Comparison of ENCODE assay signal across 8 mouse cellular contexts in genomic region chr6:84010303-84011225, GRCm38 (mm10). TPM values are rescaled to one million over a fixed set of nuclear protein-coding genes. Genes with fewer than 3 reads are reported as not detected.
DNase-seq lines count a peak whose midpoint lies in the region; ATAC-seq and TF ChIP-seq lines count a peak whose summit lies in the region.

No protein-coding gene starts in this region.

- no peak overlapping the region for H3K27ac ChIP-seq in forebrain, embryonic 16.5 days (ENCODE audit: low read length)
- H3K27ac ChIP-seq in hindbrain, embryonic 12.5 days = peak overlapping the region; percentile 66
- H3K27ac ChIP-seq in limb, embryonic 14.5 days (replicated peaks; ENCODE audit: low read depth, low read length) = no peak overlapping the region

- H3K9ac ChIP-seq in forebrain, embryonic 16.5 days (replicated peaks; ENCODE audit: low read depth, low read length) = no peak overlapping the region
- no peak overlapping the region for H3K9ac ChIP-seq in hindbrain, embryonic 12.5 days
- no peak overlapping the region for H3K9ac ChIP-seq in limb, embryonic 14.5 days (ENCODE audit: low read depth, low read length, severe bottlenecking)

- peak; percentile 20; the same call in 1 of the 2 replicates for ATAC-seq in forebrain, embryonic 16.5 days
- peak; percentile 80 for ATAC-seq in hindbrain, embryonic 12.5 days (ENCODE audit: low FRiP score)
- peak; percentile 42; the same call in 1 of the 2 replicates for ATAC-seq in limb, embryonic 14.5 days (ENCODE audit: low FRiP score, low read depth)

- peaks cover 6% of the 10 kb centered on the region; the same call in 1 of the 2 replicates for H3K27me3 ChIP-seq in forebrain, embryonic 16.5 days (replicated peaks; ENCODE audit: control insufficient read depth, insufficient read depth, low read length)
- H3K27me3 ChIP-seq in hindbrain, embryonic 12.5 days = peaks cover 12% of the 10 kb centered on the region
- peaks cover 7% of the 10 kb centered on the region for H3K27me3 ChIP-seq in limb, embryonic 14.5 days (ENCODE audit: control insufficient read depth, insufficient read depth, low read length)

- H3K9me3 ChIP-seq in forebrain, embryonic 16.5 days (ENCODE audit: control insufficient read depth, low read length) = no peaks in the 10 kb centered on the region
- H3K9me3 ChIP-seq in hindbrain, embryonic 12.5 days (replicated peaks) = no peaks in the 10 kb centered on the region
- H3K9me3 ChIP-seq in limb, embryonic 14.5 days (ENCODE audit: control insufficient read depth, low read length) = no peaks in the 10 kb centered on the region

- H3K36me3 ChIP-seq in forebrain, embryonic 16.5 days (ENCODE audit: control insufficient read depth, insufficient read depth) = no peaks in the 10 kb centered on the region
- no peaks in the 10 kb centered on the region for H3K36me3 ChIP-seq in hindbrain, embryonic 12.5 days
- H3K36me3 ChIP-seq in limb, embryonic 14.5 days (ENCODE audit: control insufficient read depth, insufficient read depth, low read length) = no peaks in the 10 kb centered on the region

- no peak overlapping the region for H3K4me2 ChIP-seq in forebrain, embryonic 16.5 days (ENCODE audit: low read length)
- H3K4me2 ChIP-seq in hindbrain, embryonic 12.5 days (replicated peaks) = peak overlapping the region; percentile 17; the same call in 1 of the 2 replicates
- no peak overlapping the region for H3K4me2 ChIP-seq in limb, embryonic 14.5 days (replicated peaks; ENCODE audit: low read depth, low read length, severe bottlenecking)

- H3K4me3 ChIP-seq in forebrain, embryonic 16.5 days (replicated peaks; ENCODE audit: low read length) = no peak overlapping the region
- no peak overlapping the region for H3K4me3 ChIP-seq in hindbrain, embryonic 12.5 days
- no peak overlapping the region for H3K4me3 ChIP-seq in limb, embryonic 14.5 days (replicated peaks; ENCODE audit: low read length)
- H3K4me3 ChIP-seq in lung, adult 2 months (replicated peaks; ENCODE audit: extremely low read depth, low read depth, low read length) = no peak overlapping the region

- no peak for TF ChIP-seq CTCF in lung, adult 2 months (IDR thresholded peaks at IDR 0.05; ENCODE audit: insufficient read depth, low read length)

- WGBS in forebrain, embryonic 16.5 days = 31% methylated on average over 8 of the region's 8 CpGs
- WGBS in hindbrain, embryonic 12.5 days = 30% methylated on average over 8 of the region's 8 CpGs
- 38% methylated on average over 8 of the region's 8 CpGs for WGBS in limb, embryonic 14.5 days
- 63% methylated on average over 8 of the region's 8 CpGs for WGBS in lung, adult 2 months

- H3K4me1 ChIP-seq in forebrain, embryonic 16.5 days (replicated peaks; ENCODE audit: control insufficient read depth, insufficient read depth, low read length) = peaks cover 20% of the 10 kb centered on the region
- peaks cover 32% of the 10 kb centered on the region for H3K4me1 ChIP-seq in hindbrain, embryonic 12.5 days
- peaks cover 23% of the 10 kb centered on the region for H3K4me1 ChIP-seq in limb, embryonic 14.5 days (ENCODE audit: control insufficient read depth, insufficient read depth, low read length)
- H3K4me1 ChIP-seq in lung, adult 2 months (ENCODE audit: control insufficient read depth, insufficient read depth, low read length) = peaks cover 3% of the 10 kb centered on the region

- DNase-seq in lung, postnatal 10 days = peak; percentile 42
- no peak for DNase-seq in lung, postnatal 25 days (ENCODE audit: low spot score)
- no peak for DNase-seq in limb, embryonic 14.5 days (ENCODE audit: low spot score)
- DNase-seq in right cerebral cortex, adult 18-20 months = no peak
- DNase-seq in spleen, postnatal 4 days (ENCODE audit: low spot score in 2 of 2) = no peak
- no peak for DNase-seq in lung, adult 2 months

- no peak for TF ChIP-seq POLR2A in limb, embryonic 14.5 days (IDR thresholded peaks at IDR 0.05; ENCODE audit: borderline replicate concordance, extremely low read depth, insufficient read depth, insufficient read length)
- no peak for TF ChIP-seq POLR2A in lung, adult 2 months (IDR thresholded peaks at IDR 0.05; ENCODE audit: borderline replicate concordance, extremely low read depth, low read depth, low read length)

RNA-seq across cellular contexts. Expression of gene Dysf, which starts 2.2 kb away (rescaled TPM):
- polyA plus RNA-seq in forebrain, embryonic 16.5 days (2015; fragmentation: Nextera tagmentation; extraction: Ambion mirVana) = 1.7 and 1.8 TPM in 2 replicates
- polyA plus RNA-seq in hindbrain, embryonic 12.5 days (2016; fragmentation: Nextera tagmentation; extraction: Ambion mirVana) = 4.9 and 7.5 TPM in 2 replicates
- polyA plus RNA-seq in limb, embryonic 14.5 days (2012; rRNA removed) = 16.5 and 18.2 TPM in 2 replicates
- polyA plus RNA-seq in limb, embryonic 14.5 days (2014; fragmentation: Nextera tagmentation; extraction: Ambion mirVana) = 10.5 and 13.2 TPM in 2 replicates
- 14.4 and 21.9 TPM in 2 replicates for polyA plus RNA-seq in lung, adult 2 months (2012; rRNA removed)

Comparison
In these comparisons a context has a peak if more than half of its experiments do, and no peak if none do; other contexts are left out.
1. ATAC-seq: peak in every context shown above with its lines; median percentile 80 in hindbrain, embryonic 12.5 days; 42 in limb, embryonic 14.5 days; 20 in forebrain, embryonic 16.5 days.